Mouse (Mus musculus) thymus, adult 2 months (tissue): ENCODE data around the gene Gk2. TPM values are rescaled to one million over a fixed set of nuclear protein-coding genes. Genes with fewer than 3 reads are reported as not detected.

Experiments used
- DNase-seq: peaks from one replicate; pipeline ENCODE4 v3.0.0; 2021
- H3K27ac ChIP-seq: fragments of 200-500 bp; 2 replicates; pipeline ENCODE4 v1.5.1; 2012; ENCODE audit warnings: low read length, control low read depth; ENCODE audit not compliant: control insufficient read depth, insufficient read depth
- H3K27me3 ChIP-seq: fragments of 200-500 bp; 2 replicates; pipeline ENCODE4 v1.6.1; 2012; ENCODE audit warnings: mild to moderate bottlenecking, low read length, moderate library complexity, mixed read lengths; ENCODE audit not compliant: control insufficient read depth, insufficient read depth
- H3K36me3 ChIP-seq: fragments of 200-500 bp; 2 replicates; pipeline ENCODE4 v1.6.1; 2012; ENCODE audit warnings: mild to moderate bottlenecking, low read length, moderate library complexity; ENCODE audit not compliant: control insufficient read depth, insufficient read depth
- H3K4me1 ChIP-seq: fragments of 200-500 bp; replicated peaks from 2 replicates; pipeline ENCODE4 v1.6.1; 2012; ENCODE audit warnings: low read length; ENCODE audit not compliant: control insufficient read depth, insufficient read depth
- H3K4me3 ChIP-seq: fragments of 200-500 bp; 2 replicates; pipeline ENCODE4 v1.5.1; 2012; ENCODE audit warnings: mild to moderate bottlenecking, low read length, control low read depth, moderate library complexity; ENCODE audit not compliant: control insufficient read depth, insufficient read depth
- CTCF ChIP-seq: fragments of 200-500 bp; IDR thresholded peaks from 2 replicates; pipeline ENCODE4 v1.5.1; 2012; ENCODE audit warnings: mild to moderate bottlenecking, control low read depth, low read length, moderate library complexity, borderline replicate concordance; ENCODE audit not compliant: control insufficient read depth, poor library complexity, insufficient read depth; ENCODE audit errors: extremely low read depth
- POLR2A ChIP-seq: fragments of 200-500 bp; IDR thresholded peaks from 2 replicates; pipeline ENCODE4 v1.6.1; 2012; ENCODE audit warnings: mild to moderate bottlenecking, low read length, control low read depth, moderate library complexity; ENCODE audit not compliant: control insufficient read depth, poor library complexity, insufficient read depth; ENCODE audit errors: extremely low read depth
- WGBS: fragments of 180-500 bp; shearing (Covaris S2); methylation state at CpG from one replicate; pipeline ENCODE4 v1.1.7; 2018; 5-methylcytosine and 5-hydroxymethylcytosine counted together
- polyA plus RNA-seq: library from polyadenylated mRNA; depleted of rRNA; stranded (reverse); fragments of >200 nt; gene quantifications from 2 replicates; pipeline ENCODE4 v1.2.3, GENCODE M21; 2012; rRNA removed

Gk2 gene
- 0.04 TPM in 1 of 2 replicates, not detected in the other for polyA plus RNA-seq

DNA sequence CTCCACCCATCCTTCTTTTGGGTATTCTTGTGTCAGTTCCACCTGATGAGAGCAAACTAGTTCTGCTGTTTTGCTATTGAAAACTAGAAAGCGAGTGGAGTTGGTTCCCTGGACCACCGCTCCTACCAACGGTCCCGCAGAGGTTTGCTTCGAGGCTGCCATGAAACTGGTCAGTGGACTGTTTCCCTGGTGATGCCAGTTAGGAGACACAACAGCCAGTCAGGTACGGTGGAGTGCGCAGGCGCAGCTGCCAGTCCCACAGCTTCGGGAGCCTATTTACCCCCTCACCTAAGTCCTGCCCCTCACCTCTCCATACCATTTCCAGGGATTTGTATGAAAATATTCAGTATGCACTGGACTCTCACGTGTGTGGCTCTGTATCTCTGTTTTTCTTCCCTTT, at the start of gene Gk2:
Gk2 (minus strand) TSS at position 206 of the 400 bp plus-strand sequence.
- H3K27me3 ChIP-seq: no peaks in the 10 kb centered on the region
- 95% methylated on average over 10 of the region's 10 CpGs for WGBS

GRCm38 (mm10) chr5:97498041-97498440, 41.2 kb upstream of the Gk2 start:
- H3K27me3 ChIP-seq: no peaks in the 10 kb centered on the region
- H3K4me3 ChIP-seq: no peak overlapping the region
- DNase-seq: no peak
- H3K27ac ChIP-seq: no peak overlapping the region
- TF ChIP-seq CTCF (no peak), POLR2A (no peak)
- H3K36me3 ChIP-seq: no peaks in the 10 kb centered on the region
- H3K4me1 ChIP-seq: no peaks in the 10 kb centered on the region

More for the DNA sequence above, at the start of gene Gk2:
- TF ChIP-seq CTCF: no peak
- no peak for TF ChIP-seq POLR2A
- Histone ChIP-seq H3K4me3 (no peak within 1 kb of the TSS), H3K27ac (no peak within 1 kb of the TSS), H3K4me1 (no peaks in the 10 kb centered on the region), H3K36me3 (no peaks in the 10 kb centered on the region)
- DNase-seq: no peak

DNA sequence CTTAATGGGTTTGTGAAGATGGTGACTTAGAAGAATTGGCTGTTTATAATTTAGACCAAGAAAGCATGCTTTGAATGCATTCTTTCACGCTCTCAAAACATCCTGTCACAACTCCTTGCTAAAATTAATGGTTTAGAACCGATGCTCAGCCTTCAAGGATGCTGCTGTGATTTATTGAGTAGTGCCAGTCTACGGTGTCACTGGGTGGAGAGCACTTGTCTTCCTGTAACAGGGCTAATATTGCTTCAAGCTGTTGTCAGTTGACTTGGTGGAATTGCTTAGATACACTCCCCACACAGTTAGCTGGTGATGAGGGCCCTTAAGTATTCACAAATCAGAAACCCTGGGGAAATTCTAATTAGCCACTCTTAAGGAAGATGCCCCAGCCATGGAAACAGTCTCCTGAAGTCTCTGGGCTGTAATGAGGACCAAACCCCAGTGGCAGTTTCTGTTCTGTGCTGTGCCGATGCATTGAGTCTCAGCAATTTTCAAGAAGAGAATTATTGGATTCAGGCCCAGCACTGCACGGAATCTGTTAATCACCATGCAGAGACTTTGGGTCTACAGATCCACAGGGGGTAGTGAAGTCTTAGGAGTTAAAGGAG, 38.8 kb upstream of the Gk2 start:
- 82% methylated on average over 5 of the region's 5 CpGs for WGBS
- TF ChIP-seq CTCF (no peak), POLR2A (no peak)
- H3K36me3 ChIP-seq: no peaks in the 10 kb centered on the region

DNA sequence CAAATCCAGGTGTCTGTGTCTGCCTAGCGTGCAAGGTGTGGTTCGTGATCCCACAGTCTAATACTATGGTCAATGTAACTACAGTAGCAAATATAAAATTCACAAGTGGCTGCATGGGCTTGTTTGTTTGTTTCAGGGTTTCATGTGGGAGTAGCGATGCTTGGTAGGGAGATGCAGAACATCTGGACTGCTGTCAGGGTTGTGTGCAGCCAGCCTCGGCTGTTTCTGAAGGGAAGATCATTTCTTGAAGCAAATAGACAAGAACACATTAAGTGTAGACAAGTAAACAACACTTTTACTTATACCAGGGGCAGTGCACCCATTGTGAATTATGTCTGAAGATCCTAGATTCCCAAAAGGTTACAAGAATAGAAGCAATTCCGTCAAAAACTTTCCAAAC, 36.6 kb upstream of the Gk2 start:
- Histone ChIP-seq H3K4me1 (no peaks in the 10 kb centered on the region), H3K36me3 (no peaks in the 10 kb centered on the region), H3K27me3 (no peaks in the 10 kb centered on the region), H3K27ac (no peak overlapping the region), H3K4me3 (no peak overlapping the region)
- WGBS: 92% methylated on average over 5 of the region's 5 CpGs
- no peak for DNase-seq
- no peak for TF ChIP-seq CTCF
- TF ChIP-seq POLR2A: no peak

More for the DNA sequence above, 38.8 kb upstream of the Gk2 start:
- H3K27ac ChIP-seq: no peak overlapping the region
- no peak overlapping the region for H3K4me3 ChIP-seq
- no peaks in the 10 kb centered on the region for H3K27me3 ChIP-seq
- no peak for DNase-seq
- no peaks in the 10 kb centered on the region for H3K4me1 ChIP-seq

GRCm38 (mm10) chr5:97486141-97486540, 29.3 kb upstream of the Gk2 start:
- Histone ChIP-seq H3K4me3 (no peak overlapping the region), H3K36me3 (no peaks in the 10 kb centered on the region), H3K4me1 (no peaks in the 10 kb centered on the region), H3K27me3 (no peaks in the 10 kb centered on the region), H3K27ac (no peak overlapping the region)
- DNase-seq: no peak
- TF ChIP-seq POLR2A: no peak
- no peak for TF ChIP-seq CTCF
- 93% methylated on average over 5 of the region's 5 CpGs for WGBS

- 90% methylated on average over 1 of the region's 1 CpGs for WGBS
These were observed 23.2 kb upstream of the Gk2 start for GRCm38 (mm10) chr5:97479991-97480390.

GRCm38 (mm10) chr5:97467246-97467645, 10.4 kb upstream of the Gk2 start:
- no peaks in the 10 kb centered on the region for H3K36me3 ChIP-seq
- TF ChIP-seq POLR2A (no peak), CTCF (no peak)
- WGBS: 94% methylated on average over 7 of the region's 7 CpGs
- no peak for DNase-seq
- H3K4me3 ChIP-seq: no peak overlapping the region
- H3K27ac ChIP-seq: no peak overlapping the region
- no peaks in the 10 kb centered on the region for H3K27me3 ChIP-seq
- no peaks in the 10 kb centered on the region for H3K4me1 ChIP-seq

More at GRCm38 (mm10) chr5:97479991-97480390, 23.2 kb upstream of the Gk2 start:
- Histone ChIP-seq H3K36me3 (no peaks in the 10 kb centered on the region), H3K27me3 (no peaks in the 10 kb centered on the region), H3K4me1 (no peaks in the 10 kb centered on the region), H3K27ac (no peak overlapping the region), H3K4me3 (no peak overlapping the region)
- no peak for DNase-seq
- TF ChIP-seq CTCF: no peak
- no peak for TF ChIP-seq POLR2A
